Mouse (Mus musculus): ENCODE data around the gene Ccna2. TPM values are rescaled to one million over a fixed set of nuclear protein-coding genes. Genes with fewer than 3 reads are reported as not detected.

The Ccna2 gene
- total and polyA plus RNA-seq, 2 experiments: 0.67 to 0.74 TPM

DNA sequence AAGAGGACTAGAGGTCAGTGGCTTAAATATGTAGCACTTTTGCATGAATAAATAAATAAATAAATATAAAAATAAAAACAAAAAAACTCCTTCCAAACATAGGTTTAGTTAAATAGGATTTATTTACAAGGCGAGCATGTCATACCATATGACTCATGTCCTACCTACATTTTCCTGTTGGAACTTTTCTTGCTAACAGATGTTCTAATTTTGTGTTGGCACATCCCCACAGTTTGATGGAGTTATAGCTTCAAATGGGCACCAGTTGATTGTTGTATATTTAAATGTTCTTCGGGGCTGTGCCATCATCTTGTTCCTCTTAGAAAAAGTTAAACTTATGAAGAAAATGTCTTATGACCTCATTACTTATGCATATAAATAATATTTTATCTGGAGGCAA lies 30.6 kb downstream of the Ccna2 start:
- 95% methylated on average over 2 of the region's 2 CpGs for WGBS
- Histone ChIP-seq H3K36me3 (ENCODE audit: control insufficient read depth, insufficient read depth, low read length) (no peaks in the 10 kb centered on the region), H3K79me2 (ENCODE audit: control insufficient read depth, insufficient read depth, low read length) (no peaks in the 10 kb centered on the region), H3K9ac (ENCODE audit: low read depth, low read length) (no peak overlapping the region), H3K27ac (replicated peaks; ENCODE audit: insufficient read depth, low read depth, low read length) (no peak overlapping the region), H3K27me3 (ENCODE audit: control insufficient read depth, insufficient read depth, low read length) (no peaks in the 10 kb centered on the region), H3K4me3 (ENCODE audit: insufficient read depth, low read depth, low read length) (no peak overlapping the region), H3K4me1 (ENCODE audit: control insufficient read depth, insufficient read depth, low read length) (no peaks in the 10 kb centered on the region)
- DNase-seq (ENCODE audit: extremely low read depth, low read depth, low spot score): no peak
- TF ChIP-seq CTCF (IDR thresholded peaks at IDR 0.05; ENCODE audit: low read depth, low read length) (no peak), POLR2A (IDR thresholded peaks at IDR 0.05; ENCODE audit: extremely low read depth, insufficient read depth, low read length) (no peak)

DNA sequence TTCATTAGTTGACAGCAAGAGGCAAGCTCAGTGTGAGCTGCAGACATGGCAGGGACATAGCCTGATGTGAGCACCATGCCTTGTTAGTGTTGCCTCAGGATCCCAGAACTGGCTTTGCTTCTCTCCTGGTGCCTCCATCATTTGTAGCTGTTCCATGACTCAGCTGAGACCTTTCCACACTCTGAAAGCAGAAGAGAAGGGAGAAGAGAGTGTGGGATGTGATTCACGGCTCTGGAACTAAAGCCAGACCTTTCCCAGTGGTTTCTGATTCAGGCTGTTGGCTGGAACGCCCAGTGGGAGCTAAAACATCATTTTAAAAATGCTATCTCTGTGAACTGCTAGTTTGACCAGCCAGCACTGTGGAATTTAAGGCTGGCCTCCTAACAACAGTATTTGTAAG lies 31.2 kb downstream of the Ccna2 start:
- no peak for DNase-seq (ENCODE audit: extremely low read depth, low read depth, low spot score)
- no peak overlapping the region for H3K27ac ChIP-seq (replicated peaks; ENCODE audit: insufficient read depth, low read depth, low read length)
- TF ChIP-seq POLR2A (IDR thresholded peaks at IDR 0.05; ENCODE audit: extremely low read depth, insufficient read depth, low read length) (no peak), CTCF (IDR thresholded peaks at IDR 0.05; ENCODE audit: low read depth, low read length) (no peak)
- no peaks in the 10 kb centered on the region for H3K4me1 ChIP-seq (ENCODE audit: control insufficient read depth, insufficient read depth, low read length)
- H3K9ac ChIP-seq (ENCODE audit: low read depth, low read length): no peak overlapping the region
- WGBS: 55% methylated on average over 2 of the region's 2 CpGs
- no peaks in the 10 kb centered on the region for H3K36me3 ChIP-seq (ENCODE audit: control insufficient read depth, insufficient read depth, low read length)
- H3K79me2 ChIP-seq (ENCODE audit: control insufficient read depth, insufficient read depth, low read length): no peaks in the 10 kb centered on the region
- no peaks in the 10 kb centered on the region for H3K27me3 ChIP-seq (ENCODE audit: control insufficient read depth, insufficient read depth, low read length)
- H3K4me3 ChIP-seq (ENCODE audit: insufficient read depth, low read depth, low read length): no peak overlapping the region

DNA sequence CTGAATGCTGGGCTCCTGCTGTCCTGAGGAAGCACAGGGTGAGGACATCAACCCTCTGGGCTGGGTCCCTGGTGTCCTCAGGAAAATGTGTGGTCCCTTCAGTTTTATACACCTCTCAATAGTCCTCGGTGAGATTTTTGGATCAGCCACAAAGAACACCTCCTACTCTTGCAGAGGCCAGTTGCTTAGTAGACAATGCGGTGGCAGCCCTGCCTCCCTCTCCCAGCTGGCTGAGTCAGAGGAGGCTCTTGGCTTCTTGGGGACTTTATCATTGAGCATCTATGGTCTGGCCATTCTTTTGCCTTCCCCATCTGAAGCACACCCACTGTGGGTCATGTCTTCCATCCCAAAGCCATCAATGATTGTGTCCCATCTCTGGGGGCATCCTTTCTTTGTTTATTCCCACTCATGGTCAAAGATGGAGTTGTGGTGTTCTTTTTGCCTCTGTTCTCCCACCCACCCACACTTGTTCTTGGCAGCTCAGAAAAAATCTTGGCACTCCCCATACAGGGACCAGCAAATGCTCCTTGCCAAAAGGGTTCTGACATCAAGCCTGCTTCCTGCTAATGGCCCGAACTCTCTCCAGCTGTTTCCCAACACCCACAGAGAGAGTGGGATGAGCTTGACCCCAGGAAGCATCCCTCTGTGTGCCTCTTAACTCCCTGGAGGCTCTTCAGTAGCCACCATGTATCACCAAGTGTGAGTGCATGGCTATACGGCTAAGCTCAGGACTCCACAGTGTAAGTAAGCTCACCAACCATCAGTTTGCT lies 34.1 kb downstream of the Ccna2 start:
- Histone ChIP-seq H3K4me1 (ENCODE audit: control insufficient read depth, insufficient read depth, low read length) (no peaks in the 10 kb centered on the region; the same call in 1 of the 2 replicates), H3K4me3 (ENCODE audit: insufficient read depth, low read depth, low read length) (no peak overlapping the region), H3K27me3 (ENCODE audit: control insufficient read depth, insufficient read depth, low read length) (no peaks in the 10 kb centered on the region), H3K79me2 (ENCODE audit: control insufficient read depth, insufficient read depth, low read length) (no peaks in the 10 kb centered on the region), H3K36me3 (ENCODE audit: control insufficient read depth, insufficient read depth, low read length) (no peaks in the 10 kb centered on the region), H3K27ac (replicated peaks; ENCODE audit: insufficient read depth, low read depth, low read length) (no peak overlapping the region), H3K9ac (ENCODE audit: low read depth, low read length) (no peak overlapping the region)
- TF ChIP-seq POLR2A (IDR thresholded peaks at IDR 0.05; ENCODE audit: extremely low read depth, insufficient read depth, low read length) (no peak), CTCF (IDR thresholded peaks at IDR 0.05; ENCODE audit: low read depth, low read length) (no peak)
- DNase-seq (ENCODE audit: extremely low read depth, low read depth, low spot score): no peak
- WGBS: 79% methylated on average over 4 of the region's 4 CpGs

DNA sequence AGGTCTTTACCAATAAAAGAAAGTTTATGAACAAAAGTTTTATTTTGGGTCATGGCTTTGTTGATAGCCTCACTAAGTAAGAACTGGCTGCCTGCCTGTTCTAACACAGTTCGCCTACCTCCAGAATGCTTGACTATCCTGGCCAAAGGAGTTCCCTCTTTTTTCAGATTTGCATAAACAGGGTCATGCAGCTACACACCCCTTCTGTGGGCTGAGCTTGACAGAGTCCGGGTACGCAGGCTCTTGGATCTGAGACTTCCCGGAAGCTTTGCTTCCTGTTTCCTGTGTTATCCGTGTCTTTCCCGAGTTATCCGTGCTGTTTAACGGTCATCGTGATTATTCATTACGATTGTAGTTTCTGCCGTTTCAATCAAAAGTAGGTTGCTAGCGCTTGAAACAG lies 35.9 kb downstream of the Ccna2 start:
- no peaks in the 10 kb centered on the region for H3K27me3 ChIP-seq (ENCODE audit: control insufficient read depth, insufficient read depth, low read length)
- WGBS: 86% methylated on average over 12 of the region's 12 CpGs

DNA sequence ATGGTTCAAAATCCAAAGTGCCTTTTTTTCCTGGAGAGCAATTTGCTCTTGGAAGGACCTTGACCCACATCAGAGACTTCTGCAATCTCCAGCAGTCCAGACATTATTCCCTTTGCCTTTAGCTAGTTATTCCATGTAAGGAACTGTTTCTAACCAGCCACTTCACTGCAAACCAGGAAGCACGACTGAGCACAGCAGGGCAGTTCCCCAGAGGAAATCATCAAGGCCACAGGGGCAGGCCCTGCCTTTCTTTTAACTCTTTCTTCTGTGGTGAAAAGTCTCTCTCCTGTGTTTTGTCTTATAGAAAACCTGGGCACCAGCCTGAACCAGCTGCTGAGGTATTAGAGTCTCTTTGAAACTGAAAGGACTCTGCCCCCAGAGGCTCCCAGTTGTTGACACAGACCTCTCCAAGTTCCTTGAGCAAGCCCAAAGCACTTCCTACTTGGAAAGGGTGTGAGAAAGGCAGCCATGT lies 38.7 kb downstream of the Ccna2 start:
- H3K27me3 ChIP-seq (ENCODE audit: control insufficient read depth, insufficient read depth, low read length): no peaks in the 10 kb centered on the region
- no peaks in the 10 kb centered on the region for H3K36me3 ChIP-seq (ENCODE audit: control insufficient read depth, insufficient read depth, low read length)
- peak; percentile 60 for DNase-seq (ENCODE audit: extremely low read depth, low read depth, low spot score)
- TF ChIP-seq CTCF (IDR thresholded peaks at IDR 0.05; ENCODE audit: low read depth, low read length) (no peak), POLR2A (IDR thresholded peaks at IDR 0.05; ENCODE audit: extremely low read depth, insufficient read depth, low read length) (no peak)
- 0% methylated on average over 1 of the region's 1 CpGs for WGBS
- H3K4me3 ChIP-seq (ENCODE audit: insufficient read depth, low read depth, low read length): no peak overlapping the region
- no peaks in the 10 kb centered on the region for H3K79me2 ChIP-seq (ENCODE audit: control insufficient read depth, insufficient read depth, low read length)
- H3K27ac ChIP-seq (replicated peaks; ENCODE audit: insufficient read depth, low read depth, low read length): no peak overlapping the region
- peaks cover 4% of the 10 kb centered on the region; the same call in 1 of the 2 replicates for H3K4me1 ChIP-seq (ENCODE audit: control insufficient read depth, insufficient read depth, low read length)
- no peak overlapping the region for H3K9ac ChIP-seq (ENCODE audit: low read depth, low read length)

More for the DNA sequence above, 35.9 kb downstream of the Ccna2 start:
- no peak for TF ChIP-seq CTCF (IDR thresholded peaks at IDR 0.05; ENCODE audit: low read depth, low read length)
- TF ChIP-seq POLR2A (IDR thresholded peaks at IDR 0.05; ENCODE audit: extremely low read depth, insufficient read depth, low read length): no peak
- DNase-seq (ENCODE audit: extremely low read depth, low read depth, low spot score): no peak
- no peak overlapping the region for H3K9ac ChIP-seq (ENCODE audit: low read depth, low read length)
- H3K4me3 ChIP-seq (ENCODE audit: insufficient read depth, low read depth, low read length): no peak overlapping the region
- no peaks in the 10 kb centered on the region for H3K79me2 ChIP-seq (ENCODE audit: control insufficient read depth, insufficient read depth, low read length)
- H3K27ac ChIP-seq (replicated peaks; ENCODE audit: insufficient read depth, low read depth, low read length): no peak overlapping the region
- peaks cover 4% of the 10 kb centered on the region; the same call in 1 of the 2 replicates for H3K4me1 ChIP-seq (ENCODE audit: control insufficient read depth, insufficient read depth, low read length)
- no peaks in the 10 kb centered on the region for H3K36me3 ChIP-seq (ENCODE audit: control insufficient read depth, insufficient read depth, low read length)

DNA sequence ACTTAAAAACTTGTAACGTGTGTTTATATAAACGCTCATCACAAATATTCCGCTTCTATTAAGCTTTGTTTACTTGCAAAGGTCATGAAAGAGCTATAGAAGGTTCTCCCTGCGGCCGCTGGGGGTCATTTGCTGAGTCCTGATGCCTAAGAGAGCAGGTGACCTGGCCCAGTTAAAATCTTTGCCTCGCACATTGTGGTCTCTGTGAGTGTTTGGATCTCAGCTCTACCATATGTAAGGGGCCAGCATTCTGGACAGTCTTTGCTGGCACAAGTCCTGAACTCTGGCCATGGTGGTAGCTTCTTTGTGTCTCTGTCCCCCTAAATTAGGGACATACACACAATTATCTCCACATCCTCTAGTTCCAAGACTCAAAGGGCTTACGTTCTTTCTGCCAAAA lies 39.2 kb downstream of the Ccna2 start:
- H3K27me3 ChIP-seq (ENCODE audit: control insufficient read depth, insufficient read depth, low read length): no peaks in the 10 kb centered on the region
- H3K79me2 ChIP-seq (ENCODE audit: control insufficient read depth, insufficient read depth, low read length): no peaks in the 10 kb centered on the region
- no peak overlapping the region for H3K4me3 ChIP-seq (ENCODE audit: insufficient read depth, low read depth, low read length)
- no peaks in the 10 kb centered on the region for H3K36me3 ChIP-seq (ENCODE audit: control insufficient read depth, insufficient read depth, low read length)
- H3K27ac ChIP-seq (replicated peaks; ENCODE audit: insufficient read depth, low read depth, low read length): no peak overlapping the region
- H3K4me1 ChIP-seq (ENCODE audit: control insufficient read depth, insufficient read depth, low read length): peaks cover 4% of the 10 kb centered on the region; the same call in 1 of the 2 replicates
- WGBS: 10% methylated on average over 7 of the region's 7 CpGs
- peak; percentile 16 for DNase-seq (ENCODE audit: extremely low read depth, low read depth, low spot score)
- no peak overlapping the region for H3K9ac ChIP-seq (ENCODE audit: low read depth, low read length)
- TF ChIP-seq CTCF (IDR thresholded peaks at IDR 0.05; ENCODE audit: low read depth, low read length) (no peak), POLR2A (IDR thresholded peaks at IDR 0.05; ENCODE audit: extremely low read depth, insufficient read depth, low read length) (no peak)
